Mouse (Mus musculus): Measurements from ENCODE around the gene Il2rb. TPM values are rescaled to one million over a fixed set of nuclear protein-coding genes. Genes with fewer than 3 reads are reported as not detected.

The Il2rb gene
- polyA plus RNA-seq, 1 experiment from 2014 or later, result 0.41 TPM

DNA sequence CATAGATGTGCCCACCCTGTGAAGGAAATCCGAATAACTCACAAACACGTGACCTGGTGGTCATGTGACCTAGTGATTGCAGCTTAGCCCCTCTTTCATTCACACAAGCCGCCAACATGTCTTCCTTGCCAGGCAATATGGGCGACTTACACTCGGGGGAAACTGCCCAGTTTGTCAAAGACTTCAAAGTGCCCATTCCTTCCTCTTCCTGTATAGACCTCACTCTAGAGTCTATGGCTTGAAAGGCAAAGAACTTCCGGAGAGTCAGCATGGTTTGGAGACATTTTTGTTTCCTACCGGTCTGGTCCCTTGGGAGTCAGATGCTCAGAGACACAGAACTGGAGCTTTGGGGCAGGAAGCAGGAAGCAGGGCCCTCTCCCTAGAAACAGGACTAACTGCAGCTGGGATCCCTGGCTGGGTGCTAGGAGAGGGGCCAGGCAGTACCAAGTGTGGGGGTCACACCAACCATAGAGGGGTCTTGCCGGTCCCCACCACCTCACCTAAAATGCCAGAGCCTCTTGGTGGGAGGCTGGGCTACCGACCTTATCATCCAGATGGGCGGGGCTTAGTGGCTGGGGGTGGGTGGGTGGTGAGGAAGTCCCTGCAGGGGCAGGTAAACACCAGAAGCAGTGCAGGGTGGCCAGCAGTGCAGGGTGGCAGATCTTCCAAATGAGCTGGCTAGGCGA is 33.8 kb upstream of the Il2rb start:
- Histone ChIP-seq H3K27me3 (ENCODE audit: control insufficient read depth, insufficient read depth, low read length) (no peaks in the 10 kb centered on the region), H3K4me2 (replicated peaks; ENCODE audit: low read depth, low read length) (peak overlapping the region; percentile 79), H3K4me3 (ENCODE audit: low read depth, low read length) (peak overlapping the region; percentile 39), H3K4me1 (ENCODE audit: control insufficient read depth, insufficient read depth, low read length) (peaks cover 27% of the 10 kb centered on the region), H3K9ac (replicated peaks; ENCODE audit: low read depth, low read length) (peak overlapping the region; percentile 50), H3K27ac (ENCODE audit: low read length) (peak overlapping the region; percentile 91), H3K9me3 (ENCODE audit: control insufficient read depth, low read depth, low read length) (no peaks in the 10 kb centered on the region), H3K36me3 (ENCODE audit: control insufficient read depth, insufficient read depth, low read length) (no peaks in the 10 kb centered on the region)
- 30% methylated on average over 11 of the region's 11 CpGs for WGBS
- peak; percentile 11; the same call in 1 of the 2 replicates for ATAC-seq (ENCODE audit: insufficient number of reproducible peaks, insufficient read depth, low FRiP score, low read depth)

DNA sequence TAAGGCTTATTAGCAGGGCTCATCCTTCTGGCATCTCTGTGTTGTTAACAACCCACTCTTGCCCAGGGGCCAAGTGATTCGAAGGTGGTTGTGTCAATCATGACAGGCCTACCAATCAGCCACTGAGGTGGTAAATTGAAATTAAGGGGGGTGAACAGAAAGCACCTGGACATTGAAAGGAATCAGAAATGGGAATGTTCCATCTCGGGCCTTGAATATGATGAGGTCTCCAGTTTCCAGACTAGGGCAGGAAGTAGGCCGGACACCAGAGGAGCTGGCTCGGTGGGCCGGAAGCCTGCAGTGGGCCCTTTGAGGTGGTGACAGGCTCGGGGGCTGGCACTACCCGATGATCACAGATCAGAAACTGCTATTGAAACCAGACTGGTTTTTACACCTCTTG is 32.9 kb upstream of the Il2rb start:
- Histone ChIP-seq H3K36me3 (ENCODE audit: control insufficient read depth, insufficient read depth, low read length) (no peaks in the 10 kb centered on the region), H3K9me3 (ENCODE audit: control insufficient read depth, low read depth, low read length) (no peaks in the 10 kb centered on the region), H3K4me3 (ENCODE audit: low read depth, low read length) (no peak overlapping the region), H3K27ac (ENCODE audit: low read length) (no peak overlapping the region), H3K27me3 (ENCODE audit: control insufficient read depth, insufficient read depth, low read length) (no peaks in the 10 kb centered on the region), H3K4me1 (ENCODE audit: control insufficient read depth, insufficient read depth, low read length) (peaks cover 27% of the 10 kb centered on the region), H3K9ac (replicated peaks; ENCODE audit: low read depth, low read length) (no peak overlapping the region), H3K4me2 (replicated peaks; ENCODE audit: low read depth, low read length) (no peak overlapping the region; the same call in 1 of the 2 replicates)
- no peak for ATAC-seq (ENCODE audit: insufficient number of reproducible peaks, insufficient read depth, low FRiP score, low read depth)
- WGBS, result 75% methylated on average over 7 of the region's 7 CpGs

GRCm38 (mm10) chr15:78524163-78524562 is 29.1 kb upstream of the Il2rb start:
- H3K27me3 ChIP-seq (ENCODE audit: control insufficient read depth, insufficient read depth, low read length), result no peaks in the 10 kb centered on the region
- H3K36me3 ChIP-seq (ENCODE audit: control insufficient read depth, insufficient read depth, low read length), result no peaks in the 10 kb centered on the region
- H3K27ac ChIP-seq (ENCODE audit: low read length), result no peak overlapping the region
- H3K4me2 ChIP-seq (replicated peaks; ENCODE audit: low read depth, low read length), result no peak overlapping the region
- H3K4me1 ChIP-seq (ENCODE audit: control insufficient read depth, insufficient read depth, low read length), result peaks cover 10% of the 10 kb centered on the region; the same call in 1 of the 2 replicates
- WGBS, result 81% methylated on average over 5 of the region's 5 CpGs
- ATAC-seq (ENCODE audit: insufficient number of reproducible peaks, insufficient read depth, low FRiP score, low read depth), result no peak
- H3K9ac ChIP-seq (replicated peaks; ENCODE audit: low read depth, low read length), result no peak overlapping the region
- no peaks in the 10 kb centered on the region for H3K9me3 ChIP-seq (ENCODE audit: control insufficient read depth, low read depth, low read length)
- no peak overlapping the region for H3K4me3 ChIP-seq (ENCODE audit: low read depth, low read length)

DNA sequence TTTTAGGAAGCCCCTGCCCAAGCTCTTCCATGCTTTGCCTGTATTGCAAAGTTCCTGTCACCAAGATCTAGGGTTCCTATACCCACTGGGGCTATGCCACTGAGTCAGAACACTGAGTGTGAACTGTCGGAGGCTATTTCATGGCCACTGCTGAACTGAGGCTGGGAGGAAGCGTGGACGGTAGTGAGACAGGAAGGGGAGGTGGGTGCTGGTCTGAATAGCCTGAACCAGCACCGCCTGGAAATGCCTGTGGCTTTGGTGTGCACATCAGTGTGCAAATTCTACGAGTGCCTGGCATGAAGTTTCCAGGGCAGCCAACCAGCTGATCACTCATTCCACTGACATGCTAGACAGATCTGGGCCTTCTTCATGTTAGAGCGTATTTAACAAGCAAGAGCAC is 26.8 kb upstream of the Il2rb start:
- Histone ChIP-seq H3K4me2 (replicated peaks; ENCODE audit: low read depth, low read length) (no peak overlapping the region), H3K9ac (replicated peaks; ENCODE audit: low read depth, low read length) (no peak overlapping the region), H3K4me3 (ENCODE audit: low read depth, low read length) (no peak overlapping the region), H3K4me1 (ENCODE audit: control insufficient read depth, insufficient read depth, low read length) (no peaks in the 10 kb centered on the region), H3K36me3 (ENCODE audit: control insufficient read depth, insufficient read depth, low read length) (no peaks in the 10 kb centered on the region), H3K9me3 (ENCODE audit: control insufficient read depth, low read depth, low read length) (no peaks in the 10 kb centered on the region), H3K27ac (ENCODE audit: low read length) (no peak overlapping the region), H3K27me3 (ENCODE audit: control insufficient read depth, insufficient read depth, low read length) (no peaks in the 10 kb centered on the region)
- ATAC-seq (ENCODE audit: insufficient number of reproducible peaks, insufficient read depth, low FRiP score, low read depth), result no peak
- 78% methylated on average over 6 of the region's 6 CpGs for WGBS

GRCm38 (mm10) chr15:78521331-78521730 is 26.3 kb upstream of the Il2rb start:
- no peak overlapping the region for H3K27ac ChIP-seq (ENCODE audit: low read length)
- ATAC-seq (ENCODE audit: insufficient number of reproducible peaks, insufficient read depth, low FRiP score, low read depth), result no peak
- no peaks in the 10 kb centered on the region for H3K9me3 ChIP-seq (ENCODE audit: control insufficient read depth, low read depth, low read length)
- no peak overlapping the region for H3K4me3 ChIP-seq (ENCODE audit: low read depth, low read length)
- no peaks in the 10 kb centered on the region for H3K27me3 ChIP-seq (ENCODE audit: control insufficient read depth, insufficient read depth, low read length)
- no peak overlapping the region for H3K9ac ChIP-seq (replicated peaks; ENCODE audit: low read depth, low read length)
- no peaks in the 10 kb centered on the region for H3K36me3 ChIP-seq (ENCODE audit: control insufficient read depth, insufficient read depth, low read length)
- no peaks in the 10 kb centered on the region for H3K4me1 ChIP-seq (ENCODE audit: control insufficient read depth, insufficient read depth, low read length)
- WGBS, result 57% methylated on average over 8 of the region's 8 CpGs
- no peak overlapping the region for H3K4me2 ChIP-seq (replicated peaks; ENCODE audit: low read depth, low read length)

DNA sequence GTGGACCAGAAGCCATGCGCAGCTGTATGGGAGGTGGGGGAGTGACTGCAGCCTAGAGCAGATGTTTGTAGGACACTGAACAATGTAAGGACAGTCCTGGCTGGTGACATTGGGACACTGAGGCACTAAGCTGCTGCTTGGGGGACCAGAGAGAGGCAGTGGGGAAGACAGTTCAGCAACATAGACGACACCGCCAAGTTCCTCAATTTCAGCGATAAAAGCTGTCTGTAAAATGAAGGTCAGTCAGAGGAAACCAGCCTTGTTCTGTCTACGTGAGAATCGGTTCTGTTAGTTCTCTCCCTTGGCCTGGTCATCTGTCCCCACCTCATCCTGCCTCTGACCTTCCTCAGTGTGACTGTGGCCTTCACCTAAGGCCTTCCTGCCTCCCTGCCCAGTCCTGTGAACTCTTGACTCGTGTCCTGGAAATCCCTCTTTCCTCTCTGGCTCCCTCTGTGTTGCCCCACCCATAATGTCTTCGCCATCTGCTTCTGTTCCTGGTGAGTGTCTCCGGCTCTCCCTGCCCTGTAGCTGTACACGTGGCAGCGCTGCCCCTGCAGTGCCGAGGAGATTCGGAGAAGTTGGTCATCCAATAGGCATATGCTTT is 25.1 kb upstream of the Il2rb start:
- Histone ChIP-seq H3K4me3 (ENCODE audit: low read depth, low read length) (no peak overlapping the region), H3K36me3 (ENCODE audit: control insufficient read depth, insufficient read depth, low read length) (no peaks in the 10 kb centered on the region), H3K9ac (replicated peaks; ENCODE audit: low read depth, low read length) (no peak overlapping the region), H3K27me3 (ENCODE audit: control insufficient read depth, insufficient read depth, low read length) (no peaks in the 10 kb centered on the region), H3K27ac (ENCODE audit: low read length) (no peak overlapping the region), H3K4me2 (replicated peaks; ENCODE audit: low read depth, low read length) (no peak overlapping the region), H3K9me3 (ENCODE audit: control insufficient read depth, low read depth, low read length) (no peaks in the 10 kb centered on the region), H3K4me1 (ENCODE audit: control insufficient read depth, insufficient read depth, low read length) (no peaks in the 10 kb centered on the region)
- ATAC-seq (ENCODE audit: insufficient number of reproducible peaks, insufficient read depth, low FRiP score, low read depth), result no peak
- WGBS, result 67% methylated on average over 13 of the region's 13 CpGs

DNA sequence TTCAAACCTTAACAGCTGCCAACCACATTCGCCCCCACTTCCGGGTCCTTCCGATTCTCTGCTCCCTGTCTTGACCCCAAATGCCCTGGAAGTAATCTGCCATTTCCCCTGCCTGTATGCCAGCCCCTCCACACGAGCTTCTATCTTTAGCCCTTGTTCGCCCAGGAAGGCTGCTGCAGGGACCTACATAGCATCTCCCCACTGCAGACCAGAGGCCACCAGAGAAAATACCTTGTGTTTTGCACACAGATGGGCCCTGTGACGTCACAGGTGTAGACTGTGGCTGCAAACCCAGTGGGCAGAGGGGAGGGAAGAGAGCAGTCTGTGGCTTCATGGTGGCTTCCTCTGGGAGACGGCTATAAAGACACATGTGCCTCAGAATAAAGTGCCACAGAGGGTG is 23.1 kb upstream of the Il2rb start:
- ATAC-seq (ENCODE audit: insufficient number of reproducible peaks, insufficient read depth, low FRiP score, low read depth), result no peak
- no peaks in the 10 kb centered on the region for H3K27me3 ChIP-seq (ENCODE audit: control insufficient read depth, insufficient read depth, low read length)
- no peak overlapping the region for H3K4me3 ChIP-seq (ENCODE audit: low read depth, low read length)
- no peaks in the 10 kb centered on the region for H3K9me3 ChIP-seq (ENCODE audit: control insufficient read depth, low read depth, low read length)
- H3K36me3 ChIP-seq (ENCODE audit: control insufficient read depth, insufficient read depth, low read length), result no peaks in the 10 kb centered on the region
- no peak overlapping the region for H3K9ac ChIP-seq (replicated peaks; ENCODE audit: low read depth, low read length)
- H3K27ac ChIP-seq (ENCODE audit: low read length), result no peak overlapping the region
- H3K4me2 ChIP-seq (replicated peaks; ENCODE audit: low read depth, low read length), result no peak overlapping the region
- H3K4me1 ChIP-seq (ENCODE audit: control insufficient read depth, insufficient read depth, low read length), result no peaks in the 10 kb centered on the region
- WGBS, result 56% methylated on average over 7 of the region's 7 CpGs

- Histone ChIP-seq H3K9me3 (ENCODE audit: control insufficient read depth, low read depth, low read length) (no peaks in the 10 kb centered on the region), H3K9ac (replicated peaks; ENCODE audit: low read depth, low read length) (no peak overlapping the region), H3K27ac (ENCODE audit: low read length) (no peak overlapping the region), H3K27me3 (ENCODE audit: control insufficient read depth, insufficient read depth, low read length) (no peaks in the 10 kb centered on the region), H3K4me1 (ENCODE audit: control insufficient read depth, insufficient read depth, low read length) (no peaks in the 10 kb centered on the region), H3K4me2 (replicated peaks; ENCODE audit: low read depth, low read length) (no peak overlapping the region), H3K36me3 (ENCODE audit: control insufficient read depth, insufficient read depth, low read length) (no peaks in the 10 kb centered on the region), H3K4me3 (ENCODE audit: low read depth, low read length) (no peak overlapping the region)
- 86% methylated on average over 6 of the region's 6 CpGs for WGBS
- no peak for ATAC-seq (ENCODE audit: insufficient number of reproducible peaks, insufficient read depth, low FRiP score, low read depth)
Measured at GRCm38 (mm10) chr15:78515759-78516158, 20.7 kb upstream of the Il2rb start.

Data from stomach, embryonic 14.5 days (tissue).